Mouse (Mus musculus): ENCODE data around the gene Mkrn2. TPM values are rescaled to one million over a fixed set of nuclear protein-coding genes. Genes with fewer than 3 reads are reported as not detected.
A peak's percentile ranks its signal among the peaks of the same experiment; 100 is the strongest.

The Mkrn2 gene
- polyA plus RNA-seq, 1 experiment from 2014 or later, result 23.4 TPM

DNA sequence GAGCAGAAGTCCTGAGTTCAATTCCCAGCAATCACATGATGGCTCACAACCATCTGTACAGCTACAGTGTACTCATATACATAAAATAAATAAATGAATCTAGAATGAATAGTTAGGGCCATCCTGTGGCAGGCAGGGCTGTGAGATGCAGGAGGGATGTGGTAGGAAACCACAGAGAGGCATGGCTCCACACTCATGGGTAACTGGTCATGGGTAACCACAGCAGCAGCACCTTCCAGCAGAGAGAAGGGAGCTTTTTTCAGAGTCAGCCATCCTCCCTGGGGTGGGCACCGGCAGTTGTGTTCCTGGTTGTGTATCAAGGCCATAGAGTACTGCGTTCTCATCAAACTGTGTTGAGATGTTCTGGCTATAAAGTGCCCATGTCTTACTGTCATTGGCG, 7.2 kb upstream of the Mkrn2 start:
- Histone ChIP-seq H3K36me3 (ENCODE audit: control insufficient read depth, insufficient read depth, low read length) (no peaks in the 10 kb centered on the region), H3K4me3 (ENCODE audit: low read depth, low read length) (no peak overlapping the region), H3K27ac (ENCODE audit: low read depth, low read length) (no peak overlapping the region), H3K4me2 (ENCODE audit: low read depth, low read length, severe bottlenecking) (no peak overlapping the region), H3K27me3 (ENCODE audit: control insufficient read depth, insufficient read depth, low read length) (no peaks in the 10 kb centered on the region), H3K4me1 (replicated peaks; ENCODE audit: control insufficient read depth, insufficient read depth, low read length) (no peaks in the 10 kb centered on the region), H3K9me3 (ENCODE audit: control insufficient read depth, low read length) (no peaks in the 10 kb centered on the region), H3K9ac (ENCODE audit: low read length) (no peak overlapping the region)
- DNase-seq (ENCODE audit: low spot score) (no peak), ATAC-seq (replicated peaks; ENCODE audit: low FRiP score) (no peak)
- 85% methylated on average over 3 of the region's 3 CpGs for WGBS

DNA sequence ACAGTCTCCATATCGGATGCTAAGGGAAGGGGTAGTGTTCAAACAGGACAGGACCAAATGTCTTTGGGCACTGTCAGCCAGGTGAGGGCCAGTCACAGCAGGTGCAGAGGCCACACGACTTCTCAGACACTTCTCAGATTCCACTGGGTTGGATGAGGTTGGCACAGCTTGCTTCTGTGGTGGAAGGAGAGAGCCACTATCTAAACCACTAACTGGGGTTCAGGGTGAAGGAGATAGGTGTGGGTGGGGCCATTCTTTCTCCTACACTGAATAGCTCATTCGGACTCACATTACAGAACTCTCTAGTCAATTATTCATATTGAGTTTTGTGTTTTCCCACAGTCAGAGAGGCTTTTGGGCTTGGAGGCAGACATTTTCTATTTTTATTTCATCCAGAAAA, 6.0 kb upstream of the Mkrn2 start:
- DNase-seq (ENCODE audit: low spot score) (no peak), ATAC-seq (replicated peaks; ENCODE audit: low FRiP score) (no peak)
- H3K4me3 ChIP-seq (ENCODE audit: low read depth, low read length), result no peak overlapping the region
- no peak overlapping the region for H3K4me2 ChIP-seq (ENCODE audit: low read depth, low read length, severe bottlenecking)
- no peaks in the 10 kb centered on the region for H3K4me1 ChIP-seq (replicated peaks; ENCODE audit: control insufficient read depth, insufficient read depth, low read length)
- 66% methylated on average over 3 of the region's 3 CpGs for WGBS
- H3K27me3 ChIP-seq (ENCODE audit: control insufficient read depth, insufficient read depth, low read length), result no peaks in the 10 kb centered on the region
- H3K36me3 ChIP-seq (ENCODE audit: control insufficient read depth, insufficient read depth, low read length), result no peaks in the 10 kb centered on the region
- no peak overlapping the region for H3K27ac ChIP-seq (ENCODE audit: low read depth, low read length)
- H3K9ac ChIP-seq (ENCODE audit: low read length), result no peak overlapping the region
- H3K9me3 ChIP-seq (ENCODE audit: control insufficient read depth, low read length), result no peaks in the 10 kb centered on the region

DNA sequence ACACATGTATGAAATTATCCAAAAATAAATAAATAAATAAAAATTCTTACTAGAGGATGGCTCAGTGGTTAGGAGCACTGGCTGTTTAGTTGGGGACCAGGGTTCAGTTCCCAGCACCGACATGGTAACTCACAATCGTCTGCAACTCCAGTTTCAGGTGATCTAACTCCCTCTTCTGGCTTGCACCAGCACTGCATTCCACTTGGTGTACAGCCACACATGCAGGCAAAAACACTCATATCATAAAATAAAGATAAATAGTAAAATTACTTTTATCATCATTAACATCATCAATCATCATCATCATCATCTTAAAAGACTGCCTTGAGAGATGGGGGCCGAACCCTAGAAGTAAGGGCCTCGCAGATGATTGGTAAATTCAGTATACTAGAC, 384 bp upstream of the Mkrn2 start:
- WGBS, result 67% methylated on average over 4 of the region's 4 CpGs
- DNase-seq (ENCODE audit: low spot score), result no peak
- H3K9ac ChIP-seq (ENCODE audit: low read length), result no peak overlapping the region

DNA sequence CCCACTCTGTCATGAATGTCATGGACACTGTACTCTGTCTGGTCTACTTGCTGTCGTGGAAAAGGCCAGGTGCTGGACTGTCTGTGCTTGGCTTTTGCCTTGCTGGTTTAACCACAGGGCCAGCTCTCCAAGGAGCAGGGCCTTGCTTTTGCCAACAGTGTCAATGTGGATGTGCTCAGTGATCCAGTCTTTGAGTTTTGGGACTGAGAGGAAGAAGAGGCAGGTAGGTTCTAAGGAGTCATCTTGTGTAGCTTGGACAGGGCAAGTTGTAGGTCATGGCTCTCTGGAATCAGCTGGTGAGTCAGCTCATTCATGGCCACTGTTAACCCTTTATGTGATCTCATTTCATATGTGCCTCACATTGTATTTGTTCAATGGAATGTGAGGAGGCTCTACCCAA, 4.8 kb downstream of the Mkrn2 start:
- no peak overlapping the region for H3K27ac ChIP-seq (ENCODE audit: low read depth, low read length)
- no peaks in the 10 kb centered on the region; the same call in 1 of the 2 replicates for H3K36me3 ChIP-seq (ENCODE audit: control insufficient read depth, insufficient read depth, low read length)
- no peak overlapping the region for H3K4me3 ChIP-seq (ENCODE audit: low read depth, low read length)
- ATAC-seq (replicated peaks; ENCODE audit: low FRiP score) (no peak), DNase-seq (ENCODE audit: low spot score) (no peak)
- no peak overlapping the region for H3K9ac ChIP-seq (ENCODE audit: low read length)
- H3K9me3 ChIP-seq (ENCODE audit: control insufficient read depth, low read length), result no peaks in the 10 kb centered on the region
- no peaks in the 10 kb centered on the region for H3K27me3 ChIP-seq (ENCODE audit: control insufficient read depth, insufficient read depth, low read length)
- H3K4me2 ChIP-seq (ENCODE audit: low read depth, low read length, severe bottlenecking), result no peak overlapping the region
- 77% methylated on average over 1 of the region's 1 CpGs for WGBS
- no peaks in the 10 kb centered on the region for H3K4me1 ChIP-seq (replicated peaks; ENCODE audit: control insufficient read depth, insufficient read depth, low read length)

More for the DNA sequence above, 384 bp upstream of the Mkrn2 start:
- Histone ChIP-seq H3K4me1 (replicated peaks; ENCODE audit: control insufficient read depth, insufficient read depth, low read length) (no peaks in the 10 kb centered on the region), H3K9me3 (ENCODE audit: control insufficient read depth, low read length) (no peaks in the 10 kb centered on the region), H3K4me2 (ENCODE audit: low read depth, low read length, severe bottlenecking) (peak overlapping the region; percentile 70; the same call in 1 of the 2 replicates), H3K27me3 (ENCODE audit: control insufficient read depth, insufficient read depth, low read length) (no peaks in the 10 kb centered on the region), H3K36me3 (ENCODE audit: control insufficient read depth, insufficient read depth, low read length) (no peaks in the 10 kb centered on the region), H3K4me3 (ENCODE audit: low read depth, low read length) (peak overlapping the region; percentile 81), H3K27ac (ENCODE audit: low read depth, low read length) (no peak overlapping the region)
- ATAC-seq (replicated peaks; ENCODE audit: low FRiP score), result no peak; the same call in 1 of the 2 replicates

DNA sequence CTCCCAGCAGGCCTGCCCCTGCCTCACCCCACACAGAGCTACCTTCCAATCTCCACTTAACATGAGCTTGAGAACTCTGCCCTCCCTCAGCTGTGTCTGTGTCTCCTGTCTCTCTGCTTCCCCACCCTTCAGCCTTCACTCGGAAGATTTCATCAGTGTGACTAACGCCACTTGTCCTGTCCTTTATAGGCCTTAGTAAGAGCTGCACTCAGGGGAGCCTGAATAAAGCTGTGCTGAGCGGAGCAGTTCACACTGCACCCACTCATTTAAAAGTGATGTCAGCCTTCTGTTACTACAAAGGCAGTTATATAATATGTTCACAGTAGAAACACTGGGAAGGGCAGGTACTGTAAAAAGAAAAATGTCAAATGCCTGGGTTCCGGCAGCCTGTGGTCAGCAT, 5.7 kb downstream of the Mkrn2 start:
- no peak overlapping the region for H3K9ac ChIP-seq (ENCODE audit: low read length)
- WGBS, result 88% methylated on average over 4 of the region's 4 CpGs
- no peak for ATAC-seq (replicated peaks; ENCODE audit: low FRiP score)

DNA sequence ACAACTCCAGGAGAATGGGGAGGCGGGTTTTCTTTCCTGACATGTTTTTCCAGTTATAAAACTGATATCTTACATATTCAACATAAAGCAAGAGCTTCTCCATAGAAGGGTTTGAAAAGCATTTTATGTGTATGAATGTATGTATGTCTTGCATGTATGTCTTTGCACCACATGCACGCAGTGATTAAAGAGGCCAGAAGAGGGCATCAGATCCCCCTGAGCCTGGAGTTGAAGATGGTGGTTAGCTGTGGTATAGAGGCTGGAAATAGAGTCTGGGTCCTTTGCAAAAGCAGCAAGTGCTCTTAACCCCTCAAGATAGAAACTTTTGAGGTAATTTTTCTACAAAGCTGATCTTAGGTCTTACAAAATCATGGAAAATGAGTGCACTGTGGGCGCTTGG, 7.4 kb downstream of the Mkrn2 start:
- no peak for DNase-seq (ENCODE audit: low spot score)
- ATAC-seq (replicated peaks; ENCODE audit: low FRiP score), result no peak
- Histone ChIP-seq H3K9ac (ENCODE audit: low read length) (no peak overlapping the region), H3K4me3 (ENCODE audit: low read depth, low read length) (no peak overlapping the region), H3K27me3 (ENCODE audit: control insufficient read depth, insufficient read depth, low read length) (no peaks in the 10 kb centered on the region), H3K36me3 (ENCODE audit: control insufficient read depth, insufficient read depth, low read length) (no peaks in the 10 kb centered on the region; the same call in 1 of the 2 replicates), H3K4me1 (replicated peaks; ENCODE audit: control insufficient read depth, insufficient read depth, low read length) (no peaks in the 10 kb centered on the region), H3K27ac (ENCODE audit: low read depth, low read length) (no peak overlapping the region), H3K9me3 (ENCODE audit: control insufficient read depth, low read length) (no peaks in the 10 kb centered on the region), H3K4me2 (ENCODE audit: low read depth, low read length, severe bottlenecking) (no peak overlapping the region)
- 71% methylated on average over 3 of the region's 3 CpGs for WGBS

More for the DNA sequence above, 5.7 kb downstream of the Mkrn2 start:
- no peak overlapping the region for H3K27ac ChIP-seq (ENCODE audit: low read depth, low read length)
- no peak overlapping the region for H3K4me3 ChIP-seq (ENCODE audit: low read depth, low read length)
- H3K9me3 ChIP-seq (ENCODE audit: control insufficient read depth, low read length), result no peaks in the 10 kb centered on the region
- no peaks in the 10 kb centered on the region for H3K27me3 ChIP-seq (ENCODE audit: control insufficient read depth, insufficient read depth, low read length)
- DNase-seq (ENCODE audit: low spot score), result no peak
- no peak overlapping the region for H3K4me2 ChIP-seq (ENCODE audit: low read depth, low read length, severe bottlenecking)
- no peaks in the 10 kb centered on the region; the same call in 1 of the 2 replicates for H3K36me3 ChIP-seq (ENCODE audit: control insufficient read depth, insufficient read depth, low read length)
- H3K4me1 ChIP-seq (replicated peaks; ENCODE audit: control insufficient read depth, insufficient read depth, low read length), result no peaks in the 10 kb centered on the region

DNA sequence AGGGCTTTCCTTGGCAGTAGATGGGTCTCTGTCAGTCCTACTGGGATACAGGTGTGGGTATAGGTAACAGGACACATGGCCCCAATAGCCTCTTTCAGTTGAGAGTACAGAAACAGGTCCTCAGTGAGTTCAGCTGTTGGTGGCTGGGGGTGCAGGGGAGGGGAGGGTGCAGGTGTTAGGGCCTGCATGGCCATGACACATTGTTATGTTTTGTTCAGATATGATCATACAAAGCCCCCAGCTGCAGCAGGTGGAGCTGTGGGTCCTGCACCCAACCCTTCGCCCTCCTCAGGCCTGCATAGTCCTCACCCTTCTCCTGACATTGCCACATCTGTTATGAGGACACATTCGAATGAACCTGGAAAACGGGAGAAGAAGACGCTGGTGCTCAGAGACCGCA, 8.6 kb downstream of the Mkrn2 start:
- WGBS, result 97% methylated on average over 5 of the region's 5 CpGs
- Histone ChIP-seq H3K4me3 (ENCODE audit: low read depth, low read length) (no peak overlapping the region), H3K27me3 (ENCODE audit: control insufficient read depth, insufficient read depth, low read length) (no peaks in the 10 kb centered on the region), H3K36me3 (ENCODE audit: control insufficient read depth, insufficient read depth, low read length) (peaks cover 4% of the 10 kb centered on the region; the same call in 1 of the 2 replicates), H3K9ac (ENCODE audit: low read length) (no peak overlapping the region), H3K4me2 (ENCODE audit: low read depth, low read length, severe bottlenecking) (no peak overlapping the region), H3K4me1 (replicated peaks; ENCODE audit: control insufficient read depth, insufficient read depth, low read length) (no peaks in the 10 kb centered on the region), H3K9me3 (ENCODE audit: control insufficient read depth, low read length) (no peaks in the 10 kb centered on the region), H3K27ac (ENCODE audit: low read depth, low read length) (no peak overlapping the region)
- no peak for ATAC-seq (replicated peaks; ENCODE audit: low FRiP score)
- DNase-seq (ENCODE audit: low spot score), result no peak

DNA sequence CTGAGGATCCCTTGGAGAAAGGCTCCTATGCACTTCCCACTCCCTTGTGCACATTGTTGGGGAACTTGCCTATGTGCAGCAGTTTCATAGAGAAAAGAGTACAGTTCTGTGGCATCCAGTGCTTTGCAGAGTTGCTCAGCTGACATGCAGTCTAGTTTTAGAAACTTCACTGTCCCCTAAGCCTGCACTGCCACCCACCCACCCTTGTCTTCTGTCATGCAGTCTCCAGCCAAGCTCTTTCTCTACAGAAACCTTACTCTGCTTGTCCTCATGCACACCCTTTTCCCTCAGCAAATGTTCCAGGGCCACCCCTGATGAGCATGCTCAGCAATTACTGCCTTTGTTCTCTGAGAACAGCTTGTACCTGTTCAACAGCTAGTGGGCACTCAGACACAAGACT, 12.1 kb downstream of the Mkrn2 start:
- H3K9ac ChIP-seq (ENCODE audit: low read length), result no peak overlapping the region
- H3K36me3 ChIP-seq (ENCODE audit: control insufficient read depth, insufficient read depth, low read length), result peaks cover 22% of the 10 kb centered on the region
- H3K4me2 ChIP-seq (ENCODE audit: low read depth, low read length, severe bottlenecking), result no peak overlapping the region

DNA sequence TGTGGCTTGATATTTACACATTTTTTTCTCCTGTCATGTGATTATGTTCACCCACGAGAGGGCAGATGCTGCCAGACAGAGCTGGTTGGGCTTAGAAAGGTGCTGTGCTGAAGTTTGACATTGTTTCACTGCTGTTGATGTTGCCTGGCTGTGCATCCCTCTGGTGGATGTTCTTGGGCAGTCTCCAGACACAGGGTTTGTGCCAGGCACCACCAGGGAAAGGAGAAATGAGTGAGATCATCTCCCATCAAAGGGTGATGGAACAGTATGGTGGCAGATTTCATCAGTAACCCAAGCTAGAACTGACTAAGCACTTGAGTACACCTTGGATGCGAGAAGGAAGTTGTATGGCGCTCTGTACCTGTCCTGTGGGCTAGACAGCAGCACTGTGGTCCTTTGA, 14.3 kb downstream of the Mkrn2 start:
- no peak overlapping the region for H3K4me2 ChIP-seq (ENCODE audit: low read depth, low read length, severe bottlenecking)
- ATAC-seq (replicated peaks; ENCODE audit: low FRiP score), result no peak
- no peaks in the 10 kb centered on the region for H3K4me1 ChIP-seq (replicated peaks; ENCODE audit: control insufficient read depth, insufficient read depth, low read length)
- 90% methylated on average over 3 of the region's 3 CpGs for WGBS
- no peak overlapping the region for H3K9ac ChIP-seq (ENCODE audit: low read length)
- H3K9me3 ChIP-seq (ENCODE audit: control insufficient read depth, low read length), result no peaks in the 10 kb centered on the region
- no peak overlapping the region for H3K4me3 ChIP-seq (ENCODE audit: low read depth, low read length)
- no peak for DNase-seq (ENCODE audit: low spot score)
- H3K36me3 ChIP-seq (ENCODE audit: control insufficient read depth, insufficient read depth, low read length), result peaks cover 32% of the 10 kb centered on the region
- H3K27ac ChIP-seq (ENCODE audit: low read depth, low read length), result no peak overlapping the region
- no peaks in the 10 kb centered on the region for H3K27me3 ChIP-seq (ENCODE audit: control insufficient read depth, insufficient read depth, low read length)

More for the DNA sequence above, 12.1 kb downstream of the Mkrn2 start:
- Histone ChIP-seq H3K9me3 (ENCODE audit: control insufficient read depth, low read length) (no peaks in the 10 kb centered on the region), H3K27me3 (ENCODE audit: control insufficient read depth, insufficient read depth, low read length) (no peaks in the 10 kb centered on the region), H3K4me1 (replicated peaks; ENCODE audit: control insufficient read depth, insufficient read depth, low read length) (no peaks in the 10 kb centered on the region), H3K27ac (ENCODE audit: low read depth, low read length) (no peak overlapping the region), H3K4me3 (ENCODE audit: low read depth, low read length) (no peak overlapping the region)
- ATAC-seq (replicated peaks; ENCODE audit: low FRiP score), result no peak
- no peak for DNase-seq (ENCODE audit: low spot score)
